Mouse (Mus musculus) retina, embryonic 14.5 days (tissue): ENCODE results near the gene Spata4.
"Not testable (repeated sequence)": the region's sequence is repeated elsewhere in the genome, so short reads cannot be mapped to it uniquely, and the experiment has no call there.

Source experiments
- DNase-seq: peaks from one replicate; pipeline ENCODE4 v3.0.0-alpha.2; 2015; ENCODE audit warnings: low spot score

The Spata4 gene

DNA sequence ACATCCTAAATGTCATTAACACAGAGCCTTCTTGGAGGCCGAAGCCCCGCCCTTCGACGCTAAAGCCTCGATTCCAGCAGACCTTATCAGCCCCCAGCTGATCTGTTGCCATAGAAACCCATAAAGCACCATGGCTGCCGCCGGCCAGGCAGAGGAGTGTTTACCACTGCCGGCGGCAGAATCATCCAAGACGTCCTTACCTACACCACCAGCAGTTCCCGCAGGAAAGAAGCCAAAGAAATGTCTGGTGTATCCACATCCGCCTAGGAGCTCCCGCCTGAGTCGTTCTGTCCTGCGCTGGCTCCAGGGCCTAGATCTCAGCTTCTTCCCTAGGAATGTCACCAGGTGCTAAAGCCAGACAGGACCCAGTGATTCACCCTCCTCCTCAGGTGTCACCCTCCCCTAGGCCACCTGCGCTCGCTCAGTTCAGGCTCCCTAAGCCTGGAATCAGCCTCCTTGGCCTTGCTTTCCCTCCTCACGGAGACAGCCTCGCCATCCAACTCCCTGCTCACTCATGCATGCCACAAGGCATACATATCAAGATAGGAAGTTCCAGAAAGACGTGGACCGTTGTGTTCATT, at the start of gene Spata4:
TSS of gene Spata4 (plus strand) at position 111 of the 581 bp plus-strand sequence.
- DNase-seq = peak; percentile 82

DNA sequence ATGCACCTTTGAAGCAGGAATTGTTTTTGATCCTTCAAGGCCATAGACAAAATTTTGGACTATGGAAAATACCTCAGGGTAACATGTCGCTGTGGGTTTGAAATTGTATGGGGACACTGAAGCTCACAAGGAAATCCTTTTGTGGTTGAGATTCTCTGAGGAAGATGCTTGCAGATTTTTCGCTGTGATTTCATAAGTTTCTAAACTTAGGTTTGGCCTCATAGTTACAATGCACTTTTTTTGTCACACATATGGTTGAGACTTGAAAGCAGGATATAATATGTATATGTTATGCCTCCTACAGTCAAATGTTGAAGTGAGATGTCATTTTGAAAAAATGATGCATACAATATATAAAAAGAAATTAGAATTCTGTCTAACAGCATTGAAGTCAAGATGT, 45.7 kb upstream of the Spata4 start:
- DNase-seq = no peak

GRCm38 (mm10) chr8:54562137-54562536, 38.4 kb upstream of the Spata4 start:
- DNase-seq = no peak

- DNase-seq = no peak
Observed at GRCm38 (mm10) chr8:54565181-54565580, 35.4 kb upstream of the Spata4 start.

- no peak for DNase-seq
Observed at GRCm38 (mm10) chr8:54565603-54566260, 34.8 kb upstream of the Spata4 start.

GRCm38 (mm10) chr8:54567168-54567567, 33.4 kb upstream of the Spata4 start:
- no peak for DNase-seq

DNA sequence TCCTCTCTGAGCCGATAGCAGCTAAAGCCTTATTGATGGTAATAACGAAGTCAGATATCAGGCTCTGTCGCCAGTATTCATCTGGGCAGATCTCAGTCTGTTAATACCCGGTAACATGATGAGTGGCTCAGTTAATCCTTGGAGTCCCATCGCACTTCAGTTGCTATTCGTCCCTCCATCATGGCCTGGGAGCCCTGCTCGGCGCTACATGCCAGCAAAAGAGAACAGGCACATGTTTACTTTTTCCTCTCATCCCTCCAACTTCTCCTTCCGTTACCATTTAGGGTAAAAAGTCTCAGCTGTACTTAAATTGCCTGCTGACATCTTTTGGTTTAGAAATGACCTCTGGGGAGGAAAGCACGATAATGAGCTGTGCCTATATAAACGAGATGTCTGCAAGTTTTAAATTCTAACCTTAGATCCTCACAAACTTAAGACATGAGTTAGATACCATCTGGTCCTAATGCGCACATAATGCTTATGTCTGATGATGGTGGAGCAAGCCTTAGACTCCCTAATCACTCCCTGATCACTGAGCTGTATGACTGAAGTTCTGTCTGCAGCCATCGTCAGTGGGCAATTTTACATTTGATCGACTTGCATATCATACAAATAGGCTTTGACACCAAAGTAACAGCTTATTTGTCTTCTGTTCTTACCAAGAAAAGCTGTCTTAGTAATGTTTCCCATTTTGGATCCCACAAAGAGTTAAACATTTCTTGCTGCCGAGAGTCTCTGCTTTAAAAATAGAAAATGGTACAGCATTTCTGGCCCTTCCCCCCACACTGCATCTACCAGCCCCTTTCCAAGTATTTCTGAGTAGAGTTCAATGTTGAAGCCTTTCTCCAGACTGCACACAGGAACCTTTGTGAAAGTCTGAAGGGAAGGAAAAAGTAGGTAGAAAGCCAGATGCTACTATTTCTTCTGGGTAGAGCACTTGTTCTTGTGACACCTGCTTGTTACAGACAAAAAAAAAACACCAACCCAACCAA, 29.7 kb upstream of the Spata4 start:
- DNase-seq = peak; percentile 47

DNA sequence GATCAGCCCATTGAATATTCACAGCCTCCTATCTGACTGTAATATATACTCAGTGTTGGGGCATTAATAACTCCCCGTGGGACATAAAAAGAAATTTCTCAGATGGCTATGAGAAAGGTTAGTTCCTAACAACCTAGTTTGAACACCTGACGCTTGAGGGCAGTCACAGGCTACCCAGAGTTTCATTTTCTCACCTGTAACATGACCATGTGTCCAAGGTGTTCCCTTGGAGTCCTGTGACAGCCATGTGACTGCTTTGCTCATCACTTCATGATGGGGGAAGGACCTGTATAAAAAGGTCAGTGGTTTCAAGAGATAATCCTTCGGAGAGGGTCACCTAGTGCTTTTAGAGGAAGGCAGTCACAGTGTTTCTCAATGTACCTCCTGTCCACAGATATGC, 19.1 kb upstream of the Spata4 start:
- no peak for DNase-seq

GRCm38 (mm10) chr8:54582886-54583285, 17.7 kb upstream of the Spata4 start:
- no peak for DNase-seq

- no peak for DNase-seq
Observed at GRCm38 (mm10) chr8:54594634-54595033, 5.9 kb upstream of the Spata4 start.

DNA sequence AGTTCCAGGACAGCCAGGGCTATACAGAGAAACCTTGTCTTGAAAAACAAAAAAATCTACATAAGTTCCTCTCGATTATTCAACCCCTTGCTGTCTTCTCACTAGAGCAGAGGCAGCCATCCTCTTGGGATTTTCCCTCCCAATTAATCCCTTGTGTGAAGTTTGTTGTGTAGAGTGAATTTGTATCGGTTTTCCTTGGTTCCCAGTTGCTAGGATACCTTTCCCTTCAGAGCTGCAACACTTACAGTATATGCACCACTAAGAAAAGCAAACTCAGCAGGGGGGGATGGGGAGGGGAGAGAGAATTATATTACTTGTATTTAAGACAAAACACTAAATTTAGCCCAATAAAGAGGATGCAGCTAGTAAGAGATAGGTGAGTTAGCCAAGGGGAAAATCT, 4.5 kb upstream of the Spata4 start:
- DNase-seq = no peak

GRCm38 (mm10) chr8:54596940-54597339, 3.6 kb upstream of the Spata4 start:
- no peak for DNase-seq

- no peak for DNase-seq
Observed at GRCm38 (mm10) chr8:54597386-54597785, 3.2 kb upstream of the Spata4 start.

GRCm38 (mm10) chr8:54603440-54603839, 2.9 kb downstream of the Spata4 start:
- DNase-seq = no peak

GRCm38 (mm10) chr8:54609336-54609735, 8.8 kb downstream of the Spata4 start:
- no peak for DNase-seq

DNA sequence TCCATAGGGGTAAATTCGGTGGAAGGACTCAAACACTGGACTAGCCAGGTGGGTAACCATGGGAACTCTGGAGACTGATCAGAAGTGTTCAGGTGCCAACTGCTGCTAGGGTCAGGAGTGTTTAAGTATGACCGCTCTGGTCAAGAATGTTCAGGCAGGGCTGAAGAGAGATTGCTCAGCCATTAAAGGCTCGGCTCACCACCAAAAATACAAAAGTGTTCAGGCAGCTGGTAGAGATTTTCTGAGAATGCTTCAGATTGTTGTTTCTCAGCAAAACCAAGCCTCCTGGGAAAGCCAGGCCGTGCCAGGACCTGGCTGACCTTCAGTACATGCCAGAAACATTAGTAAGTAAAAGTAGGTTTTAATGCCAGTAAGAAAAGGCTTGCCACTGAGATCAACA, 9.7 kb downstream of the Spata4 start:
- DNase-seq = no peak

DNA sequence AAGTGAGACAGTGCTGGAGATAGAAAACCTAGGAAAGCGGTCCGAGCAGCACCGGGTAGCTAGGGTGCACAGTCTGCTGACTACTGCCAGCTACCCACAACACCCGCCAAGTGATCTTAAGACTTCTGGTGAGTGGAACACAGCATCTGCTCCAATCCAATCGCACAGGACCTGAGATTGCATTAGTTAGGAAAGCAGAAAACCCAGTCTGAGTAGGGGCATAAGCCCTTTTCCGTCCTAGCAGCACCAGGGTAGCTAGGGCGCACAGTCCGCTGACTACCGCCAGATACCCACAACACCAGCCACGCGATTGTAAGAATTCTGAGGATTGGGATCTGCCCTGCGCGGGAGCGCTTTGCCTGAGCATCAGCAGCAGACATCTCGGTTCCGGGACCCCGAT, 16.1 kb downstream of the Spata4 start:
- DNase-seq = not testable (repeated sequence)

GRCm38 (mm10) chr8:54638634-54639033, 38.1 kb downstream of the Spata4 start:
- DNase-seq = no peak
